Mouse (Mus musculus): ENCODE results near the gene Clps. TPM values are rescaled to one million over a fixed set of nuclear protein-coding genes. Genes with fewer than 3 reads are reported as not detected.

Gene Clps
- polyA plus RNA-seq, 1 experiment, result 8,275 TPM

- TF ChIP-seq POLR2A (IDR thresholded peaks at IDR 0.05; ENCODE audit: low read depth, low read length), result no peak
- TF ChIP-seq CTCF (IDR thresholded peaks at IDR 0.05; ENCODE audit: extremely low read depth, insufficient read depth, insufficient read length, insufficient replicate concordance), result no peak
- no peak for DNase-seq (ENCODE audit: low read depth in 1 of 2, low spot score in 2 of 2)
- WGBS, result 47% methylated on average over 18 of the region's 18 CpGs
- Histone ChIP-seq H3K4me3 (ENCODE audit: extremely low read depth, insufficient read depth, insufficient read length) (no peak overlapping the region), H3K27me3 (ENCODE audit: control insufficient read depth, insufficient read depth, low read length) (no peaks in the 10 kb centered on the region), H3K36me3 (ENCODE audit: control insufficient read depth, insufficient read depth, low read length) (no peaks in the 10 kb centered on the region), H3K4me1 (ENCODE audit: control insufficient read depth, insufficient read depth, insufficient read length) (peaks cover 4% of the 10 kb centered on the region; the same call in 1 of the 2 replicates), H3K27ac (ENCODE audit: insufficient read depth, low read length) (no peak overlapping the region)
Observed at GRCm38 (mm10) chr17:28531946-28532345, 28.6 kb downstream of the Clps start.

GRCm38 (mm10) chr17:28530506-28530905 lies 30.1 kb downstream of the Clps start, which contains the start of gene Armc12:
Armc12 (plus strand) TSS chr17:28530806.
- WGBS, result 91% methylated on average over 6 of the region's 6 CpGs
- Histone ChIP-seq H3K4me3 (ENCODE audit: extremely low read depth, insufficient read depth, insufficient read length) (no peak within 1 kb of the TSS), H3K36me3 (ENCODE audit: control insufficient read depth, insufficient read depth, low read length) (no peaks in the 10 kb centered on the region), H3K27me3 (ENCODE audit: control insufficient read depth, insufficient read depth, low read length) (no peaks in the 10 kb centered on the region), H3K27ac (ENCODE audit: insufficient read depth, low read length) (no peak within 1 kb of the TSS), H3K4me1 (ENCODE audit: control insufficient read depth, insufficient read depth, insufficient read length) (peaks cover 5% of the 10 kb centered on the region; the same call in 1 of the 2 replicates)
- TF ChIP-seq CTCF (IDR thresholded peaks at IDR 0.05; ENCODE audit: extremely low read depth, insufficient read depth, insufficient read length, insufficient replicate concordance) (no peak), POLR2A (IDR thresholded peaks at IDR 0.05; ENCODE audit: low read depth, low read length) (no peak)
- DNase-seq (ENCODE audit: low read depth in 1 of 2, low spot score in 2 of 2), result no peak

GRCm38 (mm10) chr17:28529116-28529515 lies 31.4 kb downstream of the Clps start:
- no peak for DNase-seq (ENCODE audit: low read depth in 1 of 2, low spot score in 2 of 2)
- no peaks in the 10 kb centered on the region for H3K27me3 ChIP-seq (ENCODE audit: control insufficient read depth, insufficient read depth, low read length)
- no peak overlapping the region for H3K27ac ChIP-seq (ENCODE audit: insufficient read depth, low read length)
- H3K4me3 ChIP-seq (ENCODE audit: extremely low read depth, insufficient read depth, insufficient read length), result no peak overlapping the region
- H3K4me1 ChIP-seq (ENCODE audit: control insufficient read depth, insufficient read depth, insufficient read length), result peaks cover 16% of the 10 kb centered on the region; the same call in 1 of the 2 replicates
- no peak for TF ChIP-seq CTCF (IDR thresholded peaks at IDR 0.05; ENCODE audit: extremely low read depth, insufficient read depth, insufficient read length, insufficient replicate concordance)
- TF ChIP-seq POLR2A (IDR thresholded peaks at IDR 0.05; ENCODE audit: low read depth, low read length), result no peak
- H3K36me3 ChIP-seq (ENCODE audit: control insufficient read depth, insufficient read depth, low read length), result no peaks in the 10 kb centered on the region
- 85% methylated on average over 4 of the region's 4 CpGs for WGBS

- no peaks in the 10 kb centered on the region for H3K27me3 ChIP-seq (ENCODE audit: control insufficient read depth, insufficient read depth, low read length)
- H3K4me3 ChIP-seq (ENCODE audit: extremely low read depth, insufficient read depth, insufficient read length), result no peak overlapping the region
- no peaks in the 10 kb centered on the region for H3K36me3 ChIP-seq (ENCODE audit: control insufficient read depth, insufficient read depth, low read length)
- H3K27ac ChIP-seq (ENCODE audit: insufficient read depth, low read length), result no peak overlapping the region
- DNase-seq (ENCODE audit: low read depth in 1 of 2, low spot score in 2 of 2), result peak; percentile 57 to 89
- H3K4me1 ChIP-seq (ENCODE audit: control insufficient read depth, insufficient read depth, insufficient read length), result peaks cover 18% of the 10 kb centered on the region; the same call in 1 of the 2 replicates
- TF ChIP-seq POLR2A (IDR thresholded peaks at IDR 0.05; ENCODE audit: low read depth, low read length) (no peak), CTCF (IDR thresholded peaks at IDR 0.05; ENCODE audit: extremely low read depth, insufficient read depth, insufficient read length, insufficient replicate concordance) (peak; percentile 99)
- WGBS, result under 1% methylated on average over 6 of the region's 6 CpGs
Observed at GRCm38 (mm10) chr17:28528043-28528351, 32.6 kb downstream of the Clps start.

- WGBS, result 23% methylated on average over 12 of the region's 12 CpGs
- DNase-seq (ENCODE audit: low read depth in 1 of 2, low spot score in 2 of 2), result no peak
- peaks cover 18% of the 10 kb centered on the region; the same call in 1 of the 2 replicates for H3K4me1 ChIP-seq (ENCODE audit: control insufficient read depth, insufficient read depth, insufficient read length)
- no peaks in the 10 kb centered on the region for H3K36me3 ChIP-seq (ENCODE audit: control insufficient read depth, insufficient read depth, low read length)
- TF ChIP-seq POLR2A (IDR thresholded peaks at IDR 0.05; ENCODE audit: low read depth, low read length), result no peak
- no peak for TF ChIP-seq CTCF (IDR thresholded peaks at IDR 0.05; ENCODE audit: extremely low read depth, insufficient read depth, insufficient read length, insufficient replicate concordance)
- H3K4me3 ChIP-seq (ENCODE audit: extremely low read depth, insufficient read depth, insufficient read length), result no peak overlapping the region
- H3K27me3 ChIP-seq (ENCODE audit: control insufficient read depth, insufficient read depth, low read length), result no peaks in the 10 kb centered on the region
- H3K27ac ChIP-seq (ENCODE audit: insufficient read depth, low read length), result no peak overlapping the region
Observed at GRCm38 (mm10) chr17:28527184-28528042, 33.2 kb downstream of the Clps start.

- no peak overlapping the region; the same call in 1 of the 2 replicates for H3K4me3 ChIP-seq (ENCODE audit: extremely low read depth, insufficient read depth, insufficient read length)
- H3K4me1 ChIP-seq (ENCODE audit: control insufficient read depth, insufficient read depth, insufficient read length), result peaks cover 23% of the 10 kb centered on the region; the same call in 1 of the 2 replicates
- no peak for DNase-seq (ENCODE audit: low read depth in 1 of 2, low spot score in 2 of 2)
- WGBS, result 26% methylated on average over 4 of the region's 4 CpGs
- H3K36me3 ChIP-seq (ENCODE audit: control insufficient read depth, insufficient read depth, low read length), result no peaks in the 10 kb centered on the region
- no peak for TF ChIP-seq POLR2A (IDR thresholded peaks at IDR 0.05; ENCODE audit: low read depth, low read length)
- TF ChIP-seq CTCF (IDR thresholded peaks at IDR 0.05; ENCODE audit: extremely low read depth, insufficient read depth, insufficient read length, insufficient replicate concordance), result no peak
- H3K27ac ChIP-seq (ENCODE audit: insufficient read depth, low read length), result peak overlapping the region; percentile 98
- no peaks in the 10 kb centered on the region for H3K27me3 ChIP-seq (ENCODE audit: control insufficient read depth, insufficient read depth, low read length)
Observed at GRCm38 (mm10) chr17:28524831-28525430, 35.6 kb downstream of the Clps start.
